Mouse (Mus musculus): ENCODE measurements around the gene Myh9.
A peak's percentile ranks its signal among the peaks of the same experiment; 100 is the strongest.
"Not testable (repeated sequence)": the region's sequence is repeated elsewhere in the genome, so short reads cannot be mapped to it uniquely, and the experiment has no call there.

Myh9 gene

GRCm38 (mm10) chr15:77867231-77867968 lies 25.4 kb upstream of the Myh9 start:
- not testable (repeated sequence) for DNase-seq (ENCODE audit: low spot score in 2 of 2)

GRCm38 (mm10) chr15:77866583-77867220 lies 24.7 kb upstream of the Myh9 start:
- DNase-seq (ENCODE audit: low spot score in 2 of 2), result no peak

GRCm38 (mm10) chr15:77864063-77864758 lies 22.2 kb upstream of the Myh9 start:
- no peak for DNase-seq (ENCODE audit: low spot score in 2 of 2)

GRCm38 (mm10) chr15:77862991-77863972 lies 21.3 kb upstream of the Myh9 start:
- DNase-seq (ENCODE audit: low spot score in 2 of 2), result no peak

- no peak for DNase-seq (ENCODE audit: low spot score in 2 of 2)
Observed at GRCm38 (mm10) chr15:77860081-77860665, 18.2 kb upstream of the Myh9 start.

- DNase-seq (ENCODE audit: low spot score in 2 of 2), result peak in 1 of 2 experiments; percentile 34
Observed at GRCm38 (mm10) chr15:77857662-77858156, 15.7 kb upstream of the Myh9 start.

- DNase-seq (ENCODE audit: low spot score in 2 of 2), result no peak
Observed at GRCm38 (mm10) chr15:77856541-77856940, 14.6 kb upstream of the Myh9 start.

- DNase-seq (ENCODE audit: low spot score in 2 of 2), result no peak
Observed at GRCm38 (mm10) chr15:77855301-77855700, 13.3 kb upstream of the Myh9 start.

GRCm38 (mm10) chr15:77852001-77852400 lies 10.0 kb upstream of the Myh9 start:
- no peak for DNase-seq (ENCODE audit: low spot score in 2 of 2)

- no peak for DNase-seq (ENCODE audit: low spot score in 2 of 2)
Observed at GRCm38 (mm10) chr15:77851136-77851535, 9.2 kb upstream of the Myh9 start.

GRCm38 (mm10) chr15:77849572-77850229 lies 7.7 kb upstream of the Myh9 start:
- DNase-seq (ENCODE audit: low spot score in 2 of 2), result no peak

- no peak for DNase-seq (ENCODE audit: low spot score in 2 of 2)
Observed at GRCm38 (mm10) chr15:77849039-77849436, 7.1 kb upstream of the Myh9 start.

GRCm38 (mm10) chr15:77848415-77849038 lies 6.6 kb upstream of the Myh9 start:
- DNase-seq (ENCODE audit: low spot score in 2 of 2), result no peak

GRCm38 (mm10) chr15:77847826-77848225 lies 5.9 kb upstream of the Myh9 start:
- no peak for DNase-seq (ENCODE audit: low spot score in 2 of 2)

- DNase-seq (ENCODE audit: low spot score in 2 of 2), result no peak
Observed at GRCm38 (mm10) chr15:77847108-77847507, 5.1 kb upstream of the Myh9 start.

GRCm38 (mm10) chr15:77845931-77846595 lies 4.1 kb upstream of the Myh9 start:
- DNase-seq (ENCODE audit: low spot score in 2 of 2), result not testable (repeated sequence)

- DNase-seq (ENCODE audit: low spot score in 2 of 2), result no peak
Observed at GRCm38 (mm10) chr15:77844955-77845635, 3.1 kb upstream of the Myh9 start.

- no peak for DNase-seq (ENCODE audit: low spot score in 2 of 2)
Observed at GRCm38 (mm10) chr15:77844048-77844447, 2.1 kb upstream of the Myh9 start.

Measured in frontal cortex, postnatal 25 days (tissue).